Mouse (Mus musculus) ES-Bruce4 (cell line): ENCODE data around the gene Olfr1357.

Source experiments
- CTCF ChIP-seq: IDR thresholded peaks from one replicate; pipeline ENCODE4 v1.8.1; 2011; ENCODE audit warnings: low read depth, low read length
- EP300 ChIP-seq: IDR thresholded peaks from 2 replicates; pipeline ENCODE4 v1.6.1; 2011; ENCODE audit warnings: low read depth, low read length; ENCODE audit not compliant: insufficient read depth
- POLR2A ChIP-seq: IDR thresholded peaks from one replicate; pipeline ENCODE4 v1.8.1; 2011; ENCODE audit warnings: low read length; ENCODE audit not compliant: insufficient read depth

DNA sequence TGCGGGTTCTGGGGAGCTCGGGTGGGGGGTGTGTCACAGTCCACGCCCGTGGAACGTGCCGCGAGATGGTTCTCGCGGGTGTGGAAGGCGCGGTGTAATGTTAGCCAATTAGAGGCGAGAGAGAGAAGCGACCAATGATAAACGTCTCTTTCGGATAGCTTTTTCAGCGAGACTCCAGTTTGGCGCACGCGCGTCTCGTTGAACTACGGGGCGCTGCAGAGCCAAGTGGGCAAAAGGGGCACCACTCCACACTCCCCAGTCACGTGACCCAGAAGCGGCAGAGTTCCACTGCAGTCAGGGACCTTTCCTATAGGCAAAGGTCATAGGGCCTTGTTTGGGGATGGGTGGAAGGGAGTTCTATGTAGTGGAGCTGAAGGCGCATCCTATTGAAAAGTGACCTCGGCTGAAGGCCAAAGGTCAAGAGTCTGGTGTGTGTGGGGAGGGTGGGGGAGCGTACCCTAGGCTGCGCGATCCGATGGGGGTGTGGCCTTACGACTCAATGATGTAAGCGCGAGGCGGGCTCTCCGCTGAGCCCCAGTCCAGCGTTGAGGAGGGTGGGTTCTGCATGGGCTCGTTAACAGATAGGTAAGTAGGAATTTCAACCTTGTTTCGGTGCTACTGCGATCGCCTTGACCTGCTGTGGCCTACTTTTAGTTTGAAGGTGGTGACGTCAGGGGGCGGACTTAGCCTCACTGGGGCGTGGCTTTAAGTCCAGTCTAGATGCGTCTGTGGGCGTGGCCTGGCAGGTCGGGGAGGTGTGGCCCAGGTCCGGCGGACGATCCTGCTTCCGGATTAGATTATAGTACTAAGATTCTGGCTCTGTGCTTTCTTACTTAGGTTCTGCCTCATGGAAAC is 43.4 kb downstream of the Olfr1357 start, which contains the start of gene Ilvbl:
- TF ChIP-seq CTCF (no peak), POLR2A (no peak), EP300 (no peak)
